Mouse (Mus musculus) limb, embryonic 11.5 days (tissue): ENCODE measurements at regions not wholly inside any gene's neighbourhood (a gene's known extent, or its start where the extent isn't known, plus 50 kb on each side); places are given as distances from the start of the nearest gene placed in this dataset.
"Not testable (repeated sequence)": the region's sequence is repeated elsewhere in the genome, so short reads cannot be mapped to it uniquely, and the experiment has no call there.

Experiments
- ATAC-seq: fragments of 200-750 bp; cut with Nextera tagmentation; 2 replicates; pipeline ENCODE4 v1.8.0; 2017; ENCODE audit warnings: low read depth; ENCODE audit not compliant: insufficient number of reproducible peaks, low FRiP score, low TSS enrichment
- DNase-seq: peaks from one replicate; pipeline ENCODE4 v3.0.0-alpha.2; 2015; ENCODE audit warnings: low spot score
- H3K27ac ChIP-seq: fragments of 300-500 bp; sonication (generic); replicated peaks from 2 replicates; pipeline ENCODE4 v1.5.1; 2014; ENCODE audit warnings: low read depth, mild to moderate bottlenecking, low read length
- H3K27me3 ChIP-seq: fragments of 300-500 bp; sonication (generic); 2 replicates; pipeline ENCODE4 v1.6.1; 2014; ENCODE audit warnings: mild to moderate bottlenecking, low read length, mixed read lengths; ENCODE audit not compliant: control insufficient read depth, insufficient read depth
- H3K36me3 ChIP-seq: fragments of 300-500 bp; sonication (generic); 2 replicates; pipeline ENCODE4 v1.6.1; 2014; ENCODE audit warnings: mild to moderate bottlenecking, low read length, moderate library complexity, mixed read lengths; ENCODE audit not compliant: control insufficient read depth, insufficient read depth
- H3K4me1 ChIP-seq: fragments of 300-500 bp; sonication (generic); 2 replicates; pipeline ENCODE4 v1.6.1; 2014; ENCODE audit warnings: low read length, mixed read lengths; ENCODE audit not compliant: control insufficient read depth, insufficient read depth
- H3K4me2 ChIP-seq: fragments of 300-500 bp; sonication (generic); 2 replicates; pipeline ENCODE4 v1.6.1; 2014; ENCODE audit warnings: low read depth, mild to moderate bottlenecking, moderate library complexity; ENCODE audit not compliant: severe bottlenecking
- H3K4me3 ChIP-seq: fragments of 300-500 bp; sonication (generic); 2 replicates; pipeline ENCODE4 v1.5.1; 2014; ENCODE audit warnings: low read depth, low read length
- H3K9ac ChIP-seq: fragments of 300-500 bp; sonication (generic); 2 replicates; pipeline ENCODE4 v1.6.1; 2014; ENCODE audit warnings: mild to moderate bottlenecking, low read length
- H3K9me3 ChIP-seq: fragments of 300-500 bp; sonication (generic); 2 replicates; pipeline ENCODE4 v1.6.1; 2016; ENCODE audit warnings: low read length; ENCODE audit not compliant: control insufficient read depth
- WGBS: fragments of 180-500 bp; shearing (Covaris S2); extraction: QIAGEN DNeasy Blood & Tissue Kit; methylation state at CpG from one replicate; pipeline ENCODE4 v1.1.7; 2014; 5-methylcytosine and 5-hydroxymethylcytosine counted together

DNA sequence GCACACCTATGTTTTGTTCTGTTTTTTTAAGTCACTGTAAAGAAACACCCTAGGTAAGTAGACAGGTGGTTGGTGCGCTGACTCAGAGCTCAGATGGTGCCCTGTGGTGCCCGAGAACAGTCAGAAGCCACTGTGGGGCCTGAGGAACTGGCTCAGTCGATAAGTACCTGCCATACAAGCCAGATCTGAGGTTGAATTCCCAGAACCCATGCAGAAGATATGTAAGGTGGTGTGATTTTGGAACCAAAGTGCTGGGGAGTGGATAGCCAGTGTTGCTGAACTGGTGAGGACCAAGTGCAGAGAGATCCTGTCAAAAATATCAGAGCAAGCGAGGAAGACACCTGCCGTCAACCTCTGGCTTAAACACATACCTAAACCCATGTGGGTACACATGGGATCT is 65.4 kb downstream of the Chst1 start:
- 73% methylated on average over 5 of the region's 5 CpGs for WGBS
- DNase-seq = no peak
- no peak overlapping the region for H3K27ac ChIP-seq
- H3K36me3 ChIP-seq = no peaks in the 10 kb centered on the region
- H3K4me2 ChIP-seq = no peak overlapping the region
- H3K4me1 ChIP-seq = no peaks in the 10 kb centered on the region
- no peak for ATAC-seq
- H3K9me3 ChIP-seq = no peaks in the 10 kb centered on the region
- no peak overlapping the region for H3K4me3 ChIP-seq
- no peak overlapping the region for H3K9ac ChIP-seq
- no peaks in the 10 kb centered on the region for H3K27me3 ChIP-seq

- H3K27ac ChIP-seq = no peak overlapping the region
Observed at GRCm38 (mm10) chr2:92667192-92667591, 67.7 kb downstream of the Chst1 start.

GRCm38 (mm10) chr2:92667756-92668155 is 68.2 kb downstream of the Chst1 start:
- ATAC-seq = no peak
- no peak for DNase-seq
- H3K27ac ChIP-seq = no peak overlapping the region
- no peaks in the 10 kb centered on the region for H3K9me3 ChIP-seq
- no peaks in the 10 kb centered on the region for H3K27me3 ChIP-seq
- no peak overlapping the region for H3K4me3 ChIP-seq
- WGBS = 58% methylated on average over 6 of the region's 6 CpGs
- no peaks in the 10 kb centered on the region for H3K36me3 ChIP-seq
- H3K4me2 ChIP-seq = no peak overlapping the region
- no peaks in the 10 kb centered on the region for H3K4me1 ChIP-seq
- H3K9ac ChIP-seq = no peak overlapping the region

More at GRCm38 (mm10) chr2:92667192-92667591, 67.7 kb downstream of the Chst1 start:
- no peak overlapping the region for H3K4me2 ChIP-seq
- no peak overlapping the region for H3K9ac ChIP-seq
- no peaks in the 10 kb centered on the region for H3K27me3 ChIP-seq
- ATAC-seq = no peak
- H3K4me3 ChIP-seq = no peak overlapping the region
- 57% methylated on average over 1 of the region's 1 CpGs for WGBS
- no peaks in the 10 kb centered on the region for H3K4me1 ChIP-seq
- H3K9me3 ChIP-seq = no peaks in the 10 kb centered on the region
- H3K36me3 ChIP-seq = no peaks in the 10 kb centered on the region
- DNase-seq = no peak

GRCm38 (mm10) chr2:92669431-92670081 is 70.0 kb downstream of the Chst1 start:
- DNase-seq, H3K9ac ChIP-seq, H3K27ac ChIP-seq, H3K27me3 ChIP-seq, H3K36me3 ChIP-seq, ATAC-seq, H3K4me2 ChIP-seq, H3K4me3 ChIP-seq, H3K4me1 ChIP-seq, H3K9me3 ChIP-seq: not testable (repeated sequence)
- 46% methylated on average over 9 of the region's 10 CpGs for WGBS

DNA sequence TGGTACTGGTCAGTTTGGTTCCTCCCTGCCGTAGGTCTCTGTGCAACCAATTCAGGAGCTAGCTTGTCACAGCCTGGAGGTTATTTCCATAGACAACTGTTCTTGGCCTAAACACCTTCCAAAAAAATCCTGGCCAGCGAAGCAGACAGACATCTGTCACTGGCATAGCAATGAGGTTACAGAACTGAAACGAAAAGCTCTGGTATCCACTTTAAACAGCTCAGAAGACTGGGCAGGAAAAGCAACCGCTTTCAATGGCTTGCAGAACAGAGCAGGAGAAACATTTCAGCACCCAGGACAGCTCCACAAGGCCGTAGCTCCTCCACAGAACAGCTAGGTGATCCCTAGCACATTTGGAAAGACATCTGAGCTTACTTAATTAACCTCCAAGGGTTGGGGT is 72.1 kb downstream of the Chst1 start:
- 40% methylated on average over 5 of the region's 5 CpGs for WGBS
- Histone ChIP-seq H3K4me2 (no peak overlapping the region), H3K4me3 (no peak overlapping the region), H3K9ac (no peak overlapping the region), H3K27me3 (no peaks in the 10 kb centered on the region), H3K9me3 (no peaks in the 10 kb centered on the region), H3K27ac (no peak overlapping the region), H3K4me1 (no peaks in the 10 kb centered on the region), H3K36me3 (no peaks in the 10 kb centered on the region)
- peak; percentile 86 for DNase-seq
- no peak for ATAC-seq

DNA sequence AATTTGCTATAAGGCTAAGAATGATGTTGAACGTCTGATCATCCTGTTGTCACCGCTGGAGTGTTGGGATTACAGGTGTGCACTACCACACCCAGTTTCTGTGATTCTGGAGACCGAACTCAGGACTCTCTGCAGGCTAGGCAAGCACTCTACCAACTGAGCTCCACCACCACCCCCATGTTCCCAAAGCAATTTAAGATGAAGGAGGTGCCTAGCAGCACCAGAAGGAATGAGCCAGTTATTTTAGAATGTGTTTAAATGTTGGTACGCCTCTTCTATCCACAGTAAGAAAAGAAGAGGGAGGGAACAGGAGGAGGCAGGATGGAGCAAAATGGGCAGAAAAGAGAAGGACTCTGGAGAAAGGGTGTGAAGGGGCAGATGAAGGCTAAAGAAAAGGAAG is 72.6 kb downstream of the Chst1 start:
- Histone ChIP-seq H3K4me3 (no peak overlapping the region), H3K27me3 (no peaks in the 10 kb centered on the region), H3K27ac (no peak overlapping the region), H3K4me2 (no peak overlapping the region), H3K4me1 (no peaks in the 10 kb centered on the region), H3K36me3 (no peaks in the 10 kb centered on the region), H3K9me3 (no peaks in the 10 kb centered on the region), H3K9ac (no peak overlapping the region)
- WGBS = 72% methylated on average over 4 of the region's 4 CpGs
- DNase-seq = no peak
- no peak for ATAC-seq

GRCm38 (mm10) chr2:92673064-92673813 is 73.7 kb downstream of the Chst1 start:
- no peaks in the 10 kb centered on the region for H3K36me3 ChIP-seq
- no peak overlapping the region for H3K4me2 ChIP-seq
- no peak for DNase-seq
- no peaks in the 10 kb centered on the region for H3K27me3 ChIP-seq
- no peak overlapping the region for H3K4me3 ChIP-seq
- WGBS = 90% methylated on average over 9 of the region's 9 CpGs
- H3K9me3 ChIP-seq = no peaks in the 10 kb centered on the region
- H3K9ac ChIP-seq = no peak overlapping the region
- no peaks in the 10 kb centered on the region for H3K4me1 ChIP-seq
- ATAC-seq = no peak
- no peak overlapping the region for H3K27ac ChIP-seq

DNA sequence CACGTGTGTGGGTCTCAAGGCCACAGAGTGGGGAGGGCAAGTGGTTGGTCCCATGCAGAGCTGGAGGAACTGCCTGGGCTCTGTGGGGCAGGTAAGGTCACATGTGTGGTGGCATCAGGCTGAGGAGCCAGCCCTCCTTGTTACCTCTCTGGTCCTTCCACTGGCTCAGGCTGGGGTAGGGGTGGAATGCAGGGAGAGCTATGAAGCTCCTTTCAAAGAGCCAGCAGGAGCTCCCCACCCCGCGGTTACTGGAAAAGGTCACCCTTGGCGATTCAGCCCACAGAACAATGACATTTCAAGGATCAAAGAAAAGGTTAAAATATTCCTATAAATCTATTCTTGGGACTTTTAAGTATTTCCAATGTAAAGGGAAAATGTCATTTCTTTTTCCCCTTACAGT is 74.4 kb downstream of the Chst1 start:
- no peak overlapping the region for H3K9ac ChIP-seq

More for the DNA sequence above, 74.4 kb downstream of the Chst1 start:
- no peak for DNase-seq
- Histone ChIP-seq H3K27me3 (no peaks in the 10 kb centered on the region), H3K27ac (no peak overlapping the region), H3K4me3 (no peak overlapping the region), H3K9me3 (no peaks in the 10 kb centered on the region), H3K36me3 (no peaks in the 10 kb centered on the region), H3K4me1 (no peaks in the 10 kb centered on the region), H3K4me2 (no peak overlapping the region)
- ATAC-seq = no peak
- 29% methylated on average over 4 of the region's 4 CpGs for WGBS
